Mouse (Mus musculus) liver, embryonic 13.5 days (tissue): ENCODE results near the gene Ahdc1. TPM values are rescaled to one million over a fixed set of nuclear protein-coding genes. Genes with fewer than 3 reads are reported as not detected.
"Not testable (repeated sequence)": the region's sequence is repeated elsewhere in the genome, so short reads cannot be mapped to it uniquely, and the experiment has no call there.

Experiments
- ATAC-seq: fragments of 200-750 bp; cut with Nextera tagmentation; 2 replicates; pipeline ENCODE4 v1.8.0; 2017; ENCODE audit warnings: low read depth, mild to moderate bottlenecking, moderate number of reproducible peaks, moderate library complexity
- DNase-seq: peaks from one replicate; pipeline ENCODE4 v3.0.0; 2022
- H3K27ac ChIP-seq: fragments of 300-500 bp; sonication (generic); 2 replicates; pipeline ENCODE4 v1.5.1; 2015; ENCODE audit warnings: moderate library complexity, mild to moderate bottlenecking, inconsistent platforms
- H3K27me3 ChIP-seq: fragments of 300-500 bp; sonication (generic); 2 replicates; pipeline ENCODE4 v1.6.1; 2015; ENCODE audit warnings: mild to moderate bottlenecking, inconsistent platforms
- H3K36me3 ChIP-seq: fragments of 300-500 bp; sonication (generic); 2 replicates; pipeline ENCODE4 v1.6.1; 2015; ENCODE audit warnings: mild to moderate bottlenecking, inconsistent platforms
- H3K4me1 ChIP-seq: fragments of 300-500 bp; sonication (generic); replicated peaks from 2 replicates; pipeline ENCODE4 v1.6.1; 2015; ENCODE audit warnings: inconsistent platforms
- H3K4me2 ChIP-seq: fragments of 300-500 bp; sonication (generic); 2 replicates; pipeline ENCODE4 v1.6.1; 2015; ENCODE audit warnings: inconsistent platforms, mild to moderate bottlenecking, moderate library complexity
- H3K4me3 ChIP-seq: fragments of 300-500 bp; sonication (generic); replicated peaks from 2 replicates; pipeline ENCODE4 v1.5.1; 2015; ENCODE audit warnings: mild to moderate bottlenecking, inconsistent platforms
- H3K9ac ChIP-seq: fragments of 300-500 bp; sonication (generic); 2 replicates; pipeline ENCODE4 v1.6.1; 2015; ENCODE audit warnings: mild to moderate bottlenecking, inconsistent platforms
- H3K9me3 ChIP-seq: fragments of 300-500 bp; sonication (generic); replicated peaks from 2 replicates; pipeline ENCODE4 v1.6.1; 2016; ENCODE audit warnings: inconsistent platforms
- WGBS: fragments of 180-500 bp; shearing (Covaris S2); methylation state at CpG from one replicate; pipeline ENCODE4 v1.1.7; 2015; ENCODE audit not compliant: insufficient replicate concordance; 5-methylcytosine and 5-hydroxymethylcytosine counted together
- polyA plus RNA-seq: library from polyadenylated mRNA; unstranded; fragments of >200 nt; fragmentation: Nextera tagmentation; extraction: Ambion mirVana; gene quantifications from 2 replicates; pipeline ENCODE4 v1.2.1, GENCODE M21; 2015

Ahdc1 gene
- polyA plus RNA-seq, 1 experiment from 2014 or later = 1.3 TPM

DNA sequence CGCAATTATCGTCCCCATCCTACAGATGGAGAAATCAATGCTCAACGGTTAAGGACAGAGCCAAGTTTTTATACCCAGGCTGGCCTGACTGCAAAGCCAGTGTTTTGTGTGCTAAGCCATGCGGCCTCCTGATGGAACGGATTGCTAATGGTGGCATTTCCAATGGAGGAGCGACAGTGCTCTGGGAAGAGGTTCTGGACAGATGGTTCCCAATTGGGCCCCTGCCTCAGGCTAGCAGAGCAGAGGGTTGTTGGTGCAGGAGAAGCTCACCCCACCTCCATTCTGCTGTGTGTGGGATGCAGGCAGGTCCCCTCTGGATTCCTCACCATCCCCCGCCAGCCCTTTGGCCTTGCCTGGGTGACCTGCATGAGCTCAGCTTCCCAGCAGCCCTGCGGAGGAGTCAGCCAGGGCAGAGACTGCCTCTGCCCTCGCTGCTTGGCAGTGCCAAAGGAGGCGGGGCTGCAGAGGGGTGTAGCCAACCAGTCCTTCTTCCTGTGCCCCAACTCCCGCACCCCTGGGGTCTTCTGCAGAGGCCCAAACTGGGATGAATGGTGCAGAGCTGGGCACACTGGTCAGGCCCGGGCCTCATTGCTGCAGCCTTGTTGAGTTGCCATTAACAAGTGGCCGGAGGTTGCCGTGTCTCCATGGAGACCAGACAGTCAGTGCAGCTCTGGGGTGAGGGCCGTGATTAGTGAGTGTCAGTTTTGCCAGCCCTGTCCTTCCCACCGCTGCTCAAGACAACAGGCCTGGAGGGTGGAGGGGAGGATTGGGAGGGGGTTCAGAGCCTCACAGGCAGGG, 84.1 kb downstream of the Ahdc1 start:
- H3K36me3 ChIP-seq = no peaks in the 10 kb centered on the region
- peak overlapping the region; percentile 32 for H3K4me2 ChIP-seq
- WGBS = 53% methylated on average over 16 of the region's 16 CpGs
- H3K27ac ChIP-seq = peak overlapping the region; percentile 59
- H3K4me3 ChIP-seq = peak overlapping the region; percentile 25
- H3K9me3 ChIP-seq = no peaks in the 10 kb centered on the region
- H3K4me1 ChIP-seq = peaks cover 50% of the 10 kb centered on the region
- ATAC-seq = peak; percentile 59
- peaks cover 57% of the 10 kb centered on the region for H3K27me3 ChIP-seq
- DNase-seq = no peak
- H3K9ac ChIP-seq = peak overlapping the region; percentile 29; the same call in 1 of the 2 replicates

DNA sequence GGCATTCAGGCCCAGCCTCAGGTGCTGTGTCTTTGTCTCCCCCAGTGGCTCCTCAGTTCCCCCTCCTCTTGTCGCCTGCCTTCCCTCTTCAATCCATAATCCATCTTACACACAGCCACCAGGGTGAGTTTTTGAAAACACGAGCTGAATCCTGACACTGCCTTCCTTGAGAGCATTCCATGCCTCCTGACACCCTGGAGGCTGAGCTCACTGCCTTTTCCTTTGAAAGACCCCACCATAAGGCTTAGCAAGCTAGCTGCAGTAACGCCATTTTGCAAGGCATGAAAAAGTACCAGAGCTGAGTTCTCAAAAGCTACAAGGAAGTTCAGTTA, 84.6 kb downstream of the Ahdc1 start:
- Histone ChIP-seq H3K4me2 (peak overlapping the region; percentile 32; the same call in 1 of the 2 replicates), H3K4me3 (peak overlapping the region; percentile 25), H3K9ac (peak overlapping the region; percentile 29; the same call in 1 of the 2 replicates), H3K27ac (peak overlapping the region; percentile 59), H3K4me1 (peaks cover 45% of the 10 kb centered on the region), H3K27me3 (peaks cover 51% of the 10 kb centered on the region)
- DNase-seq, ATAC-seq, H3K9me3 ChIP-seq, H3K36me3 ChIP-seq: not testable (repeated sequence)
- 49% methylated on average over 3 of the region's 3 CpGs for WGBS

DNA sequence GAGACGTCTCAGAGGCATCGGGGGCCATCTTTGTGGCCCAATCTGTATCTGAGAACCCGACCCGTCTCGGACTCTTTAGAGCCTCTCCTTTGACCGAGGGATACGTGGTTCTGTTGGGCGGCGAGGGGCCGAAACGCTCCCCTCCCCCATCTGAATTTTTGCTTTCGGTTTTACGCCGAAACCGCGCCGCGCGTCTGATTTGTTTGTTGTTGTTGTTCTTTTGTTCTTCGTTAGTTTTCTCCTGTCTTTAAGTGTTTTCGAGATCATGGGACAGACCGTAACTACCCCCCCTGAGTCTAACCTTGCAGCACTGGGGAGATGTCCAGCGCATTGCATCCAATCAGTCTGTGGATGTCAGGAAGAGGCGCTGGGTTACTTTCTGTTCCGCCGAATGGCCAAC, 85.6 kb downstream of the Ahdc1 start:
- not testable (repeated sequence) for H3K9ac ChIP-seq, H3K4me2 ChIP-seq, H3K9me3 ChIP-seq, ATAC-seq, H3K27ac ChIP-seq, DNase-seq, H3K36me3 ChIP-seq
- WGBS = 0% methylated on average over 15 of the region's 26 CpGs
- Histone ChIP-seq H3K4me3 (peak overlapping the region; percentile 52), H3K27me3 (peaks cover 41% of the 10 kb centered on the region), H3K4me1 (peaks cover 36% of the 10 kb centered on the region)

DNA sequence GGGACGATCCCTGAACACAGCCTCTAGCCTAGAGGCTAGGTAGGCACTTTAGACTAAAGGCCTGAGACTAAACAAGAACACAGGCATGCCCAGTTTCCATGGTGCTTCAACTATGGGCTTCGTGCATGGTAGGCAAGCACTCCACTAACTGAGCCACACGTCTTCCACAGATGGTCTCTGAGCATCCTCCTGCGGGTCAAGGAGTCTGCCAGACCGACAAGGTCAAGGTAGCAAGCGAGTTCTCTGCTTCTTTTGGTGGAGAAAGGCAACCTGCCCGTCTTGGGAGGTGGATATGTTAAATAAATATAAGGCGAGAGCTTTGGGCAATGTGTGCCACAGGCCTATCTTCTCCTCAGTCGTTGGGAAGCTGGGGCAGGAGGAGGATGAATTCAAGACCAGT, 90.7 kb downstream of the Ahdc1 start:
- no peaks in the 10 kb centered on the region for H3K27me3 ChIP-seq
- no peak overlapping the region for H3K4me2 ChIP-seq
- 67% methylated on average over 9 of the region's 9 CpGs for WGBS
- no peak for ATAC-seq
- H3K4me1 ChIP-seq = peaks cover 16% of the 10 kb centered on the region
- no peak overlapping the region for H3K27ac ChIP-seq
- H3K9ac ChIP-seq = no peak overlapping the region
- no peak for DNase-seq
- H3K4me3 ChIP-seq = no peak overlapping the region
- no peaks in the 10 kb centered on the region for H3K36me3 ChIP-seq
- H3K9me3 ChIP-seq = no peaks in the 10 kb centered on the region

DNA sequence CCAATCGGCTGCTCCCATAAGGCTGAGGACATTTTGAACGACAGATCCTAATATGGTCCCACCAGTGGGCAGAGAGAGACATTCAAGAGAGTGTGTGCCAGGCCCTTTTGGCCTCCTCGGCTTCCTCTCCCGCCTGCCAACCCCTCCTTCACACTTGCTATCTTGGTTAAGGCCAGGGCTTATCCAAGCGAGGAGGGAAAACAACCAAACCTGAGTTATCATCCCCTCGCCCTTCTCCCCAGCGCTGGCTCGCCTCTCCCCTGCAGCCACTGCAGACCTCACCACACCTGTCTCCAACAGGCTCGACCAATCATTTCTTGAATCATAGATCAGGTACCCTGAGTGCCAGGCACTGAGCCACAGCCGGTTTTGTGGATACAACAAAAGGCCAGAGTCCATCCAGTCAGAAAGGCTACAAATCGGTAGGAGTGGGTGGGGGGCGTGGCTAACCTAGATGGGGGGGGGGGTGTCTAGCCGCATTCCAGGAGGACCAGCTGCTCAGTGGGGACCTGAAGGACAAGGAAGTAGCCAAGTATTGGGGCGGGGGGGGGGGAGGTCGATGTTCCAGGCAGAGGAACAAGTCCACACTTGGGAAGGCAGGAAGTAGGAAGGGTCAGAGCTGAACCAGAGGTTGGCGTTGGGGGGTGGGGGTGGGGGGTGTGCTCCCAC, 92.6 kb downstream of the Ahdc1 start:
- Histone ChIP-seq H3K4me3 (no peak overlapping the region), H3K9me3 (no peaks in the 10 kb centered on the region), H3K27me3 (no peaks in the 10 kb centered on the region), H3K4me1 (peaks cover 28% of the 10 kb centered on the region), H3K9ac (no peak overlapping the region), H3K36me3 (no peaks in the 10 kb centered on the region), H3K27ac (peak overlapping the region; percentile 39; the same call in 1 of the 2 replicates), H3K4me2 (no peak overlapping the region)
- DNase-seq = no peak
- peak; percentile 45; the same call in 1 of the 2 replicates for ATAC-seq
- WGBS = 18% methylated on average over 14 of the region's 16 CpGs

DNA sequence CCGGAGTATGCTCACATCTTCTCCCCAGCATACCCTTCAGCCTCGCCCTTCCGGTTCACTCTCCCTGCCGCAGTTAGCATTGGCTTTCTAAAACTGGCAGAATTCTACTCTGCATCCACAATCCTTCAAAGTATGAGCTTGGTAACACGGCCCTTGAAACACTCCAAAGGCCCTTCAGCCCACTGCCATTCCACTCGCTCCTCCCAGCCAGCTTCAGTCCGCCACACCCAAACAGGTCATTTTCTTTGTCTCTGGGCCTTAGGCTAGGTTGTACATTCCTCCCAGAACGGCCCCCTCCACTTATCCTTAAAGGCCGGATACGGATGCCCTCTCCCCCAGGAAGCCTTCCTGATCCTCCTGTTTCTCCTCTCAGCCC, 93.1 kb downstream of the Ahdc1 start:
- H3K4me1 ChIP-seq = peaks cover 29% of the 10 kb centered on the region
- 36% methylated on average over 10 of the region's 10 CpGs for WGBS
- no peak overlapping the region for H3K4me2 ChIP-seq
- H3K27me3 ChIP-seq = no peaks in the 10 kb centered on the region
- no peaks in the 10 kb centered on the region for H3K9me3 ChIP-seq
- no peak overlapping the region for H3K9ac ChIP-seq
- peak overlapping the region; percentile 39 for H3K27ac ChIP-seq
- no peak overlapping the region for H3K4me3 ChIP-seq
- no peak for DNase-seq
- ATAC-seq = no peak
- no peaks in the 10 kb centered on the region for H3K36me3 ChIP-seq

DNA sequence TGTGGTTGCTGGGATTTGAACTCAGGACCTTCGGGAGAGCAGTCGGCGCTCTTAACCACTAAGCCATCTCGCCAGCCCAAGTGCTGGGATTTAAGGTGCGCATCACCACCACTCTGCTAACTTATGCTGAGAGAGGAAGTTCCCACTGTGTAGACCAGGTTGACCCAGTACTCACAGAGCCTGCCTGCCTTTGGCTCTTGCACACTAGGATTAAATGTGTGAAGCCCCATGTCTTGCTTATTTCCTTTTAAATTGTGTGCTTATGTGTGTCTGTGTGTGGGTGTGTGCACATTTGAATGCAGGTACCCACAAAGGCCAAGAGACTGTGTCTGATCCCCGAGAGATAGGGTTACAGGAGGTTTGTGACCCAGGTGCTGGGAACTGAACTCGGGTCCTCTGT, 95.6 kb downstream of the Ahdc1 start:
- Histone ChIP-seq H3K27ac (no peak overlapping the region), H3K4me2 (no peak overlapping the region), H3K4me1 (peaks cover 29% of the 10 kb centered on the region), H3K27me3 (no peaks in the 10 kb centered on the region), H3K9me3 (no peaks in the 10 kb centered on the region), H3K36me3 (no peaks in the 10 kb centered on the region), H3K4me3 (no peak overlapping the region), H3K9ac (no peak overlapping the region)
- ATAC-seq = no peak
- no peak for DNase-seq
- 77% methylated on average over 7 of the region's 7 CpGs for WGBS

DNA sequence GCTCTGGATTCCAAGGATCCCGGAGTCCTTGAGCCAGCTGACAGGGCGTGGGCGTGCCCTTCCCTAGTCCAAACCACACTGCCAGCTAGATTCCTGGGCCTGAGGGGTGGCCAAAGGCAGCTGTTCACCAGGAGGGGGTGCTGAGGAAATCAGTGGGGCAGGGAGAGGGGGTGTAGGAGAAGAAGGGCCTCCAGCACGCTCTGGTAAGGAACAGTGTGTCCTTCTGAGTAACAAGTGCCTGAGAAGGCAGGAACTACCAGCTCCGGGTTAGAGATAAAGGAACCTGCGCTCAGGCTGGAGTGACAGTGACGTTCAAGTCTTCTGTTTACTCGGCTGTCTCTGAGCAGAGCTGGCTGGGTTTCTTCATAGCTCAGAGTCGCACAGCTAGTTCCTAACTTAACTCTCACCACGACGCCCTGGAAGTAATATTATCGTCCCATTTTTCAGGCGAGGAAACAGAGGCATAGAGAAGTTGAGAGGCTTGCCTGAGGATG, 96.8 kb downstream of the Ahdc1 start:
- H3K4me2 ChIP-seq = no peak overlapping the region
- H3K4me1 ChIP-seq = peaks cover 29% of the 10 kb centered on the region
- no peak overlapping the region for H3K4me3 ChIP-seq
- no peaks in the 10 kb centered on the region for H3K9me3 ChIP-seq
- DNase-seq (no peak), ATAC-seq (0 out of 2 replicates have a peak, but pooled peaks have one; percentile 18)
- no peaks in the 10 kb centered on the region for H3K27me3 ChIP-seq
- H3K36me3 ChIP-seq = no peaks in the 10 kb centered on the region
- WGBS = 24% methylated on average over 13 of the region's 13 CpGs
- no peak overlapping the region for H3K27ac ChIP-seq
- no peak overlapping the region for H3K9ac ChIP-seq

DNA sequence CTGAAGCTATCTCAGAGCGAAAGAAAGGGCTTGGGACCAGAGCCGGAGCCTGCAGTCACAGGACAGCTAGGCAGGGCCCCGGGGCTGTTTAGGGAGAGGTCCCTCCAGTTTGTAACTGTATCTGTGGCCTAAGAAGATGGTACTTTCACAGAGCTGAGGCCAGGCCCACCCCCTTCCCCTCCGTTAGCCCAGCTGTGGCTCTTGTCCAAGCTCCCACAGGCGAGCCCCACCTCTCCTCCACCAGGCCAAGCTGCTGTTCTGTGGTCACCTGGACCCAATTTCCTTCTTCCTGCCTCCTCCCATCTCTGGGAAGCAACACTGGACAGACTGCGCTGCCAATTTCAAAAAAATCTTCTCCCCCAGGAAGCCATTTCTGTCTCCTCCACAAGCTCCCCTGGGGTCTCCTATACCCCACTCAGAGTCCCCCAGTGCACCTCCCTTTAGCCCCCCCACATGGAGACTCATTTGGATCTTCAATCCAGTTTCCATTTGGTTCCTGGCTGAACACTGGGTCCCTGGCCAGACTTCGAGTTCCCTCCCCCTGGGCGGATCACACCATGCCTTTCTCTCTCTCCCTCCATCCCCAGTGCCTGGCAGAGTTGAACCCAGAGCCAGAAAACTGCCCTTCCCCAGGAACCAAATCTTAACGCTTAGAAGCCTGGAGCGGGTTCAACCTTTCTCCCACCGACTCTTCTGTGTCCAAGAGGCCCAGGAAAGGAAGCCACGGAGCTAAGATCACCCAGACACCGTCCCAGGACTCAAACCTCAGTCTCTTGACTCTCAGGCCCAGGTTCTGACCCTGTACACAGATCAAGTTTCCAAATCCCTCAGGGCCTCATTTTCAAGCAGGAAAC, 97.6 kb downstream of the Ahdc1 start:
- 69% methylated on average over 13 of the region's 13 CpGs for WGBS
- H3K9ac ChIP-seq = no peak overlapping the region
- no peaks in the 10 kb centered on the region for H3K9me3 ChIP-seq
- no peak overlapping the region for H3K27ac ChIP-seq
- ATAC-seq = no peak
- no peak for DNase-seq
- H3K4me2 ChIP-seq = no peak overlapping the region
- H3K4me1 ChIP-seq = peaks cover 20% of the 10 kb centered on the region
- H3K27me3 ChIP-seq = no peaks in the 10 kb centered on the region
- no peak overlapping the region for H3K4me3 ChIP-seq
- H3K36me3 ChIP-seq = no peaks in the 10 kb centered on the region

DNA sequence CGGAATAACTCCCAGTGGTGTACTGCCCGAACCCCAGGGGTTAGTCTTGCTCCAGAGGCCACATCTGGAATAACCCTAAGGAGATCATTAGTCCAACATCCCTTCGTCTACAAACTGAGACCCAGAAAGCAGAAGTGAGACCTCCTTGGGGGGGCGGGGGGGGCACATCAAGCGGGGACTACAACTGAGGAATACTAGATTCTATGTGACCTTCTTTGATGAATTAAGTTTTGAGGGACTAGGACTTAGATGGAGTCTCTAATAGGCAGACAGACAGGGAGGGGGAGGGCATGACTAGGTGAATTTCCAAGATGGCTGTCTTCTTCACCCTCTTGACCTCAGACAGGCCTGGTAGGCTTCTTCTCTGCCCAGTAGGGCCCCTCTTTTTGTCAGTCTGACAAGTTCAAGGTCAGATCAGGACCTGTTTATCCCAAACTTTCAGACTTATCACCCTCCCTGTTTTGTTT, 98.3 kb downstream of the Ahdc1 start:
- H3K4me3 ChIP-seq = no peak overlapping the region
- no peak for DNase-seq
- H3K4me2 ChIP-seq = no peak overlapping the region
- 60% methylated on average over 5 of the region's 5 CpGs for WGBS
- no peaks in the 10 kb centered on the region for H3K9me3 ChIP-seq
- H3K9ac ChIP-seq = no peak overlapping the region
- ATAC-seq = no peak
- H3K36me3 ChIP-seq = no peaks in the 10 kb centered on the region
- H3K27ac ChIP-seq = no peak overlapping the region
- peaks cover 14% of the 10 kb centered on the region for H3K4me1 ChIP-seq
- no peaks in the 10 kb centered on the region for H3K27me3 ChIP-seq
